Mouse (Mus musculus): ENCODE results near the gene Rnf130. TPM values are rescaled to one million over a fixed set of nuclear protein-coding genes. Genes with fewer than 3 reads are reported as not detected.

Rnf130 gene
- 47.8 and 48.0 TPM in 2 replicates for polyA plus RNA-seq (2014; fragmentation: Nextera tagmentation; extraction: Ambion mirVana)

DNA sequence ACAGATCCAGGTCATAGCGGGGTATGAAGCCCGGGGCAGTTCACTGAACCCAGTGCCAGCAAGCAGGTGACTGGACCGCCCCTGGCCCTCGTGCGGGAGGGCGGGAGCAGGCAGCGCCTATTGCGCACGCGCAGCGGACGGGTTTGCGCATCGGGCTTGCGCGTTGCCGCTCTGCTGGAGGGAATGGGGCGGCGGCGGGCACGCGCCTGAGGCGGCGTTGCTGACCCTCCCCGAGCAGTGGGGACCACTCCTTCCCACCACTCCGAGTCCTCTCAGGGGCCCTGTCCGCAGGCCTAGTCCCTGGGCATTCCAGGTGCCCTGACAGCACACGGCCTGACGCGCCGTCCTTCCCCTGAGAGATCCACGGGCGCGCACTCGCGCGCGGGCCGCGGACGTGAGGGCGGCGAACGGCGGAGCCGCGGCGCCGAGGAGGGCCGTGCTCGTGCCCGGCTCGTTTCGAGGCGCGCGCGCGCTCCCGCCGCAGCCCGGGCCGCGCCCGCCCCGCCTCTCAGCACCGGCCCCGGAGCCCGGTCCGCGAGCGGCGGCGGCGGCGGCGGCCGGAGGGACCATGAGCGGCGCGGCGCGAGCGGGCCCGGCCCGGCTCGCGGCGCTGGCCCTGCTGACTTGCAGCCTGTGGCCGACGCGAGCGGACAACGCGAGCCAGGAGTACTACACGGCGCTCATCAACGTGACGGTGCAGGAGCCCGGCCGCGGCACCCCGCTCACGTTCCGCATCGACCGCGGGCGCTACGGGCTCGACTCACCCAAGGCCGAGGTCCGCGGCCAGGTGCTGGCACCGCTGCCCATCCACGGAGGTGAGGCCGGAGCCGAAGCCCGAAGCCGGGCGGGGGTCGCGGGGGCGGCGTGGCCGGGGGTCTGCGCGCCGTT, at the start of gene Rnf130:
Gene Rnf130, plus strand, starts transcription at position 514 of the 888 bp plus-strand sequence.
- H3K9me3 ChIP-seq (ENCODE audit: control insufficient read depth, low read length), result no peaks in the 10 kb centered on the region
- H3K27me3 ChIP-seq (replicated peaks; ENCODE audit: control insufficient read depth, insufficient read depth, low read length), result no peaks in the 10 kb centered on the region
- under 1% methylated on average over 104 of the region's 129 CpGs for WGBS
- no peaks in the 10 kb centered on the region for H3K36me3 ChIP-seq (ENCODE audit: control insufficient read depth, insufficient read depth, low read length)
- peak within 1 kb of the TSS; percentile 78 for H3K27ac ChIP-seq (ENCODE audit: low read depth, low read length)
- peak within 1 kb of the TSS; percentile 92 for H3K9ac ChIP-seq (ENCODE audit: low read depth, low read length)
- H3K4me2 ChIP-seq, result peak within 1 kb of the TSS; percentile 92
- ATAC-seq (replicated peaks; ENCODE audit: low FRiP score) (peak; percentile 88), DNase-seq (ENCODE audit: low spot score) (peak; percentile 96)
- peaks cover 7% of the 10 kb centered on the region; the same call in 1 of the 2 replicates for H3K4me1 ChIP-seq (replicated peaks; ENCODE audit: control insufficient read depth, insufficient read depth, low read length)
- H3K4me3 ChIP-seq (ENCODE audit: low read depth, low read length), result peak within 1 kb of the TSS; percentile 86

- DNase-seq (ENCODE audit: low spot score), result no peak
- Histone ChIP-seq H3K4me3 (ENCODE audit: low read depth, low read length) (no peak overlapping the region), H3K9ac (ENCODE audit: low read depth, low read length) (no peak overlapping the region), H3K27ac (ENCODE audit: low read depth, low read length) (no peak overlapping the region), H3K9me3 (ENCODE audit: control insufficient read depth, low read length) (no peaks in the 10 kb centered on the region), H3K27me3 (replicated peaks; ENCODE audit: control insufficient read depth, insufficient read depth, low read length) (no peaks in the 10 kb centered on the region), H3K4me1 (replicated peaks; ENCODE audit: control insufficient read depth, insufficient read depth, low read length) (peaks cover 25% of the 10 kb centered on the region), H3K36me3 (ENCODE audit: control insufficient read depth, insufficient read depth, low read length) (no peaks in the 10 kb centered on the region), H3K4me2 (no peak overlapping the region)
- WGBS, result 81% methylated on average over 10 of the region's 10 CpGs
- no peak for ATAC-seq (replicated peaks; ENCODE audit: low FRiP score)
Measured at GRCm38 (mm10) chr11:49977963-49978568, 47.1 kb upstream of the Rnf130 start.

DNA sequence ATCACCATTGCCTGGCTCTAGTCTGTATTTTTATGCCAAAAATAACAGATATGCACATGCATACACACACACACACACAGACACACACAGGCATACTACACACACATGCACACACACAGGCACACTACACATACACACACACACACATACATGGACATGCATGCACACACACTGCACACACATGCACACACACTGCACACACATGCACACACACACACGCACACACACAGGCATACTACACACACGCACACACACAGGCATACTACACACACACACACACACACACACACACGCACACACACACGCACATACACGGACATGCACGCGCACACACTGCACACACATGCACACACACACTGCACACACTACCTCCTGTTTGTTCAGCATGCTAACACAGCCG, 46.2 kb upstream of the Rnf130 start:
- H3K27ac ChIP-seq (ENCODE audit: low read depth, low read length), result no peak overlapping the region
- H3K36me3 ChIP-seq (ENCODE audit: control insufficient read depth, insufficient read depth, low read length), result no peaks in the 10 kb centered on the region
- DNase-seq (ENCODE audit: low spot score) (no peak), ATAC-seq (replicated peaks; ENCODE audit: low FRiP score) (no peak)
- 90% methylated on average over 8 of the region's 8 CpGs for WGBS
- no peak overlapping the region for H3K4me2 ChIP-seq
- no peak overlapping the region for H3K4me3 ChIP-seq (ENCODE audit: low read depth, low read length)
- no peaks in the 10 kb centered on the region for H3K9me3 ChIP-seq (ENCODE audit: control insufficient read depth, low read length)
- no peak overlapping the region for H3K9ac ChIP-seq (ENCODE audit: low read depth, low read length)
- H3K4me1 ChIP-seq (replicated peaks; ENCODE audit: control insufficient read depth, insufficient read depth, low read length), result peaks cover 31% of the 10 kb centered on the region
- no peaks in the 10 kb centered on the region for H3K27me3 ChIP-seq (replicated peaks; ENCODE audit: control insufficient read depth, insufficient read depth, low read length)

DNA sequence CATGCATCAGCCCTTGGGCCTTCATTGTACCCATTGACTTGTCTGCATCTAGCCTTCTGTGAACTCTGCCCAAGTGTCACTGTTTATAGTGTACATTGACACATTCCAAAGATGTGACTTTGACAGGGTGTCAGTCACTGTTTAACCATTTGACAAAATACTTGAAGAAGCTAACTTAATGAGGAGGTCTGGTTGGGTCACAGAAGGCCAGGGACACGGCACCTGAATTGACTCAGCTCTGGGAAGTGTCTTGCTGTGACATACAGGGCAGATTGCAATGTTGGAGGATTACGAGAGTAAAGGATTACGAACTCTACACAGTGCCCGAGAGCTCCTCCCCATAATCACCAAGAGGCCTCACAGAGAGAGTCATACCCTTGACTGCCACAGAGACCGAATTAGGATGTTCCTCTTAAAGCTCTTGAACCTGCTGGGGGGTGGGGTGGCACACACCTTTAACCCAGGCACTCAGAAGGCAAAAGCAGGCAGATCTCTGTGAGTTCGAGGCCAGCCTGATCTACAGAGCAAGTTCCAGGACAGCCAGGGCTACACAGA, 44.4 kb upstream of the Rnf130 start:
- peak overlapping the region; percentile 87 for H3K27ac ChIP-seq (ENCODE audit: low read depth, low read length)
- H3K4me3 ChIP-seq (ENCODE audit: low read depth, low read length), result no peak overlapping the region
- peak overlapping the region; percentile 18 for H3K9ac ChIP-seq (ENCODE audit: low read depth, low read length)
- peak overlapping the region; percentile 57 for H3K4me2 ChIP-seq
- no peaks in the 10 kb centered on the region for H3K9me3 ChIP-seq (ENCODE audit: control insufficient read depth, low read length)
- no peaks in the 10 kb centered on the region for H3K27me3 ChIP-seq (replicated peaks; ENCODE audit: control insufficient read depth, insufficient read depth, low read length)
- ATAC-seq (replicated peaks; ENCODE audit: low FRiP score) (no peak), DNase-seq (ENCODE audit: low spot score) (no peak)
- H3K36me3 ChIP-seq (ENCODE audit: control insufficient read depth, insufficient read depth, low read length), result no peaks in the 10 kb centered on the region
- H3K4me1 ChIP-seq (replicated peaks; ENCODE audit: control insufficient read depth, insufficient read depth, low read length), result peaks cover 41% of the 10 kb centered on the region
- WGBS, result 59% methylated on average over 6 of the region's 6 CpGs

- peaks cover 41% of the 10 kb centered on the region for H3K4me1 ChIP-seq (replicated peaks; ENCODE audit: control insufficient read depth, insufficient read depth, low read length)
- no peaks in the 10 kb centered on the region for H3K36me3 ChIP-seq (ENCODE audit: control insufficient read depth, insufficient read depth, low read length)
- peak overlapping the region; percentile 87 for H3K27ac ChIP-seq (ENCODE audit: low read depth, low read length)
- H3K9me3 ChIP-seq (ENCODE audit: control insufficient read depth, low read length), result no peaks in the 10 kb centered on the region
- ATAC-seq (replicated peaks; ENCODE audit: low FRiP score) (peak; percentile 89), DNase-seq (ENCODE audit: low spot score) (peak; percentile 56)
- peak overlapping the region; percentile 18; the same call in 1 of the 2 replicates for H3K9ac ChIP-seq (ENCODE audit: low read depth, low read length)
- no peaks in the 10 kb centered on the region for H3K27me3 ChIP-seq (replicated peaks; ENCODE audit: control insufficient read depth, insufficient read depth, low read length)
- no peak overlapping the region for H3K4me3 ChIP-seq (ENCODE audit: low read depth, low read length)
- 23% methylated on average over 7 of the region's 7 CpGs for WGBS
- H3K4me2 ChIP-seq, result peak overlapping the region; percentile 57
Measured at GRCm38 (mm10) chr11:49981321-49981963, 43.7 kb upstream of the Rnf130 start.

GRCm38 (mm10) chr11:49982094-49982493, 43.1 kb upstream of the Rnf130 start:
- DNase-seq (ENCODE audit: low spot score) (no peak), ATAC-seq (replicated peaks; ENCODE audit: low FRiP score) (no peak; the same call in 1 of the 2 replicates)
- no peaks in the 10 kb centered on the region for H3K9me3 ChIP-seq (ENCODE audit: control insufficient read depth, low read length)
- H3K27ac ChIP-seq (ENCODE audit: low read depth, low read length), result peak overlapping the region; percentile 87
- WGBS, result 53% methylated on average over 4 of the region's 4 CpGs
- H3K9ac ChIP-seq (ENCODE audit: low read depth, low read length), result no peak overlapping the region
- H3K4me2 ChIP-seq, result peak overlapping the region; percentile 57
- peaks cover 41% of the 10 kb centered on the region for H3K4me1 ChIP-seq (replicated peaks; ENCODE audit: control insufficient read depth, insufficient read depth, low read length)
- no peaks in the 10 kb centered on the region for H3K36me3 ChIP-seq (ENCODE audit: control insufficient read depth, insufficient read depth, low read length)
- no peaks in the 10 kb centered on the region for H3K27me3 ChIP-seq (replicated peaks; ENCODE audit: control insufficient read depth, insufficient read depth, low read length)
- no peak overlapping the region for H3K4me3 ChIP-seq (ENCODE audit: low read depth, low read length)

DNA sequence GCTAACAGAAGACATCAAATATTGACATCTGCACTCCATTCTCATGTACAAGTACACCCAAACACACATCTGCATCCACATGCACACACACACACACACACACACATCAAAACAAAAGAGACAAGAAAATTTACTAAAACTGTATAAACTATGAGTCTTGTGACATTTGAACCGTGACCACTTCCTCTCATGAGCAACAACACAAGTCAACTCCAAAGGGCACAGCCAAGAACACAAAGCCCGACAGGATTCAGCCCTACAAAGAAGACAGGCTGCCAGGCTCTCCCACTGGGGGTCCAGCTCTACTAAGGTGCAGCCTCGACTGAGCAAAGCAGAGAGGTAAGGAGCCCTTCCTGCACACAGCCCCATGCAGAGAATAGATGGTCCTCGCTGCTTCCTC, 42.3 kb upstream of the Rnf130 start:
- ATAC-seq (replicated peaks; ENCODE audit: low FRiP score) (no peak), DNase-seq (ENCODE audit: low spot score) (no peak)
- Histone ChIP-seq H3K4me1 (replicated peaks; ENCODE audit: control insufficient read depth, insufficient read depth, low read length) (peaks cover 41% of the 10 kb centered on the region), H3K27me3 (replicated peaks; ENCODE audit: control insufficient read depth, insufficient read depth, low read length) (no peaks in the 10 kb centered on the region), H3K36me3 (ENCODE audit: control insufficient read depth, insufficient read depth, low read length) (no peaks in the 10 kb centered on the region), H3K27ac (ENCODE audit: low read depth, low read length) (peak overlapping the region; percentile 5; the same call in 1 of the 2 replicates), H3K4me3 (ENCODE audit: low read depth, low read length) (no peak overlapping the region), H3K9ac (ENCODE audit: low read depth, low read length) (no peak overlapping the region), H3K4me2 (no peak overlapping the region), H3K9me3 (ENCODE audit: control insufficient read depth, low read length) (no peaks in the 10 kb centered on the region)
- WGBS, result 42% methylated on average over 4 of the region's 4 CpGs

DNA sequence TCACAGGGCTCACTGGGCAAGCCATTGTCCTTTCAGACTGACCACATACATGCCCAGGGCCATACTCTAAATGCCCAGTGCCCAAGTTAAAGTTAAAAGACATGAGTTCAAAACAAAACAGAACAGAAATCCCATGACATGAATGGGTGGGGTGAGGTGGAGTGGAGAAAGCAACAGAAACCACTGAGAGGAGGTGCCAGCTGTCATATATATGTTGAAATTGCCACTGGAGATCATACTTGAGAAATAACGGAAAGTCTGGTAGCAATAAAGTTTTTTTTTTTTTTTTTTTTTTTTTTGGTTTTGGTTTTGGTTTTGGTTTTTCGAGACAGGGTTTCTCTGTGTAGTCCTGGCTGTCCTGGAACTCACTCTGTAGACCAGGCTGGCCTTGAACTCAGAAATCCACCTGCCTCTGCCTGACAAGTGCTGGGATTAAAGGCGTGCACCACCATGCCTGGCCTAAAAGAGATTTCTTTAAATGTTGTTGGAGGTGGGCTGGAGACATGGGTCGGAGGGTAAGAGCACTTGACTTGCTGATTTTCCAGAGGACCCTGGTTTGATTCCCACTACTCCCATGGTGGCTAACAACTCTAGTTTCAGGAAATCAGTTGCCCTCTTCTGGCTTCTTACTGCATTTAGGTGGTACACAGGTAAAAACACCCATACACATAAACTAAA, 41.1 kb upstream of the Rnf130 start:
- Histone ChIP-seq H3K4me3 (ENCODE audit: low read depth, low read length) (no peak overlapping the region), H3K9me3 (ENCODE audit: control insufficient read depth, low read length) (no peaks in the 10 kb centered on the region), H3K9ac (ENCODE audit: low read depth, low read length) (no peak overlapping the region), H3K4me2 (no peak overlapping the region), H3K4me1 (replicated peaks; ENCODE audit: control insufficient read depth, insufficient read depth, low read length) (peaks cover 41% of the 10 kb centered on the region), H3K36me3 (ENCODE audit: control insufficient read depth, insufficient read depth, low read length) (no peaks in the 10 kb centered on the region), H3K27ac (ENCODE audit: low read depth, low read length) (no peak overlapping the region; the same call in 1 of the 2 replicates), H3K27me3 (replicated peaks; ENCODE audit: control insufficient read depth, insufficient read depth, low read length) (no peaks in the 10 kb centered on the region)
- WGBS, result 75% methylated on average over 4 of the region's 4 CpGs
- DNase-seq (ENCODE audit: low spot score) (no peak), ATAC-seq (replicated peaks; ENCODE audit: low FRiP score) (no peak)

Data from liver, embryonic 11.5 days (tissue).